Mouse (Mus musculus): ENCODE results near the gene Cryga. TPM values are rescaled to one million over a fixed set of nuclear protein-coding genes. Genes with fewer than 3 reads are reported as not detected.

The Cryga gene
- polyA plus RNA-seq (2016; fragmentation: Nextera tagmentation; extraction: Ambion mirVana): not detected in 2 replicates

GRCm38 (mm10) chr1:65103273-65103672, at the start of gene Cryga:
Gene Cryga (minus strand): TSS chr1:65103373.
- H3K9me3 ChIP-seq: no peaks in the 10 kb centered on the region
- H3K36me3 ChIP-seq: no peaks in the 10 kb centered on the region
- no peak within 1 kb of the TSS for H3K4me3 ChIP-seq
- H3K27ac ChIP-seq: no peak within 1 kb of the TSS
- 84% methylated on average over 11 of the region's 11 CpGs for WGBS
- DNase-seq (ENCODE audit: low spot score): no peak
- no peaks in the 10 kb centered on the region for H3K27me3 ChIP-seq (ENCODE audit: insufficient read depth, poor library complexity, severe bottlenecking)
- H3K4me1 ChIP-seq (replicated peaks): no peaks in the 10 kb centered on the region

- H3K4me1 ChIP-seq (replicated peaks): no peaks in the 10 kb centered on the region
- no peaks in the 10 kb centered on the region for H3K9me3 ChIP-seq
- WGBS: 86% methylated on average over 3 of the region's 3 CpGs
- H3K4me3 ChIP-seq: no peak overlapping the region
- H3K36me3 ChIP-seq: no peaks in the 10 kb centered on the region
- no peaks in the 10 kb centered on the region for H3K27me3 ChIP-seq (ENCODE audit: insufficient read depth, poor library complexity, severe bottlenecking)
- no peak overlapping the region for H3K27ac ChIP-seq
- no peak for DNase-seq (ENCODE audit: low spot score)
These were observed 44.8 kb upstream of the Cryga start for GRCm38 (mm10) chr1:65147971-65148370.

- Histone ChIP-seq H3K27me3 (ENCODE audit: insufficient read depth, poor library complexity, severe bottlenecking) (no peaks in the 10 kb centered on the region), H3K36me3 (no peaks in the 10 kb centered on the region), H3K4me3 (no peak overlapping the region), H3K9me3 (no peaks in the 10 kb centered on the region), H3K27ac (no peak overlapping the region), H3K4me1 (replicated peaks) (no peaks in the 10 kb centered on the region)
- WGBS: 90% methylated on average over 5 of the region's 5 CpGs
- DNase-seq (ENCODE audit: low spot score): no peak
These were observed 44.2 kb upstream of the Cryga start for GRCm38 (mm10) chr1:65147326-65147725.

- Histone ChIP-seq H3K27me3 (ENCODE audit: insufficient read depth, poor library complexity, severe bottlenecking) (no peaks in the 10 kb centered on the region), H3K4me1 (replicated peaks) (no peaks in the 10 kb centered on the region), H3K27ac (no peak overlapping the region), H3K36me3 (no peaks in the 10 kb centered on the region), H3K4me3 (no peak overlapping the region), H3K9me3 (no peaks in the 10 kb centered on the region)
- DNase-seq (ENCODE audit: low spot score): no peak
- WGBS: 58% methylated on average over 2 of the region's 2 CpGs
These were observed 43.4 kb upstream of the Cryga start for GRCm38 (mm10) chr1:65146601-65147000.

GRCm38 (mm10) chr1:65144783-65145182, 41.6 kb upstream of the Cryga start:
- no peak for DNase-seq (ENCODE audit: low spot score)
- no peaks in the 10 kb centered on the region for H3K27me3 ChIP-seq (ENCODE audit: insufficient read depth, poor library complexity, severe bottlenecking)
- H3K9me3 ChIP-seq: no peaks in the 10 kb centered on the region
- H3K4me3 ChIP-seq: no peak overlapping the region
- H3K4me1 ChIP-seq (replicated peaks): no peaks in the 10 kb centered on the region
- no peak overlapping the region for H3K27ac ChIP-seq
- WGBS: 89% methylated on average over 2 of the region's 2 CpGs
- no peaks in the 10 kb centered on the region for H3K36me3 ChIP-seq

- Histone ChIP-seq H3K27ac (no peak overlapping the region), H3K27me3 (ENCODE audit: insufficient read depth, poor library complexity, severe bottlenecking) (no peaks in the 10 kb centered on the region), H3K36me3 (no peaks in the 10 kb centered on the region), H3K4me3 (no peak overlapping the region), H3K9me3 (no peaks in the 10 kb centered on the region), H3K4me1 (replicated peaks) (no peaks in the 10 kb centered on the region)
- WGBS: 84% methylated on average over 6 of the region's 6 CpGs
- DNase-seq (ENCODE audit: low spot score): no peak
These were observed 34.4 kb upstream of the Cryga start for GRCm38 (mm10) chr1:65137560-65137959.

- DNase-seq (ENCODE audit: low spot score): no peak
- WGBS: 91% methylated on average over 1 of the region's 1 CpGs
These were observed 29.7 kb upstream of the Cryga start for GRCm38 (mm10) chr1:65132833-65133232.

GRCm38 (mm10) chr1:65131671-65132070, 28.5 kb upstream of the Cryga start:
- no peaks in the 10 kb centered on the region for H3K36me3 ChIP-seq
- no peak overlapping the region for H3K27ac ChIP-seq
- H3K9me3 ChIP-seq: no peaks in the 10 kb centered on the region
- H3K4me3 ChIP-seq: no peak overlapping the region
- no peak for DNase-seq (ENCODE audit: low spot score)
- no peaks in the 10 kb centered on the region for H3K4me1 ChIP-seq (replicated peaks)
- 93% methylated on average over 1 of the region's 1 CpGs for WGBS
- H3K27me3 ChIP-seq (ENCODE audit: insufficient read depth, poor library complexity, severe bottlenecking): no peaks in the 10 kb centered on the region

More at GRCm38 (mm10) chr1:65132833-65133232, 29.7 kb upstream of the Cryga start:
- no peaks in the 10 kb centered on the region for H3K36me3 ChIP-seq
- no peaks in the 10 kb centered on the region for H3K27me3 ChIP-seq (ENCODE audit: insufficient read depth, poor library complexity, severe bottlenecking)
- H3K4me3 ChIP-seq: no peak overlapping the region
- no peaks in the 10 kb centered on the region for H3K4me1 ChIP-seq (replicated peaks)
- no peak overlapping the region for H3K27ac ChIP-seq
- no peaks in the 10 kb centered on the region for H3K9me3 ChIP-seq

GRCm38 (mm10) chr1:65130226-65130625, 27.1 kb upstream of the Cryga start:
- Histone ChIP-seq H3K4me1 (replicated peaks) (no peaks in the 10 kb centered on the region), H3K36me3 (no peaks in the 10 kb centered on the region), H3K27ac (no peak overlapping the region), H3K27me3 (ENCODE audit: insufficient read depth, poor library complexity, severe bottlenecking) (no peaks in the 10 kb centered on the region), H3K9me3 (no peaks in the 10 kb centered on the region), H3K4me3 (no peak overlapping the region)
- WGBS: 73% methylated on average over 3 of the region's 3 CpGs
- no peak for DNase-seq (ENCODE audit: low spot score)

- H3K4me3 ChIP-seq: no peak overlapping the region
- no peaks in the 10 kb centered on the region for H3K9me3 ChIP-seq
- no peak for DNase-seq (ENCODE audit: low spot score)
- H3K27me3 ChIP-seq (ENCODE audit: insufficient read depth, poor library complexity, severe bottlenecking): no peaks in the 10 kb centered on the region
- H3K4me1 ChIP-seq (replicated peaks): no peaks in the 10 kb centered on the region
- H3K27ac ChIP-seq: no peak overlapping the region
- 78% methylated on average over 3 of the region's 3 CpGs for WGBS
- H3K36me3 ChIP-seq: no peaks in the 10 kb centered on the region
These were observed 26.5 kb upstream of the Cryga start for GRCm38 (mm10) chr1:65129634-65130180.

- WGBS: 32% methylated on average over 9 of the region's 9 CpGs
- no peak for DNase-seq (ENCODE audit: low spot score)
These were observed 19.6 kb upstream of the Cryga start, which contains the start of gene D630023F18Rik for GRCm38 (mm10) chr1:65122574-65123372. Gene D630023F18Rik (minus strand): TSS chr1:65123214.

GRCm38 (mm10) chr1:65119438-65119837, 16.3 kb upstream of the Cryga start, which contains the start of gene Gm28845:
Gene Gm28845 (minus strand): TSS chr1:65119558.
- H3K27ac ChIP-seq: no peak within 1 kb of the TSS
- WGBS: 79% methylated on average over 1 of the region's 1 CpGs
- H3K4me3 ChIP-seq: no peak within 1 kb of the TSS
- no peaks in the 10 kb centered on the region for H3K27me3 ChIP-seq (ENCODE audit: insufficient read depth, poor library complexity, severe bottlenecking)
- no peaks in the 10 kb centered on the region for H3K36me3 ChIP-seq
- peaks cover 6% of the 10 kb centered on the region for H3K4me1 ChIP-seq (replicated peaks)
- DNase-seq (ENCODE audit: low spot score): no peak
- no peaks in the 10 kb centered on the region for H3K9me3 ChIP-seq

More at GRCm38 (mm10) chr1:65122574-65123372, 19.6 kb upstream of the Cryga start, which contains the start of gene D630023F18Rik:
- no peaks in the 10 kb centered on the region for H3K27me3 ChIP-seq (ENCODE audit: insufficient read depth, poor library complexity, severe bottlenecking)
- H3K9me3 ChIP-seq: no peaks in the 10 kb centered on the region
- no peak within 1 kb of the TSS for H3K27ac ChIP-seq
- H3K4me3 ChIP-seq: peak within 1 kb of the TSS; percentile 36
- H3K4me1 ChIP-seq (replicated peaks): peaks cover 6% of the 10 kb centered on the region
- H3K36me3 ChIP-seq: no peaks in the 10 kb centered on the region

GRCm38 (mm10) chr1:65118150-65118913, 15.2 kb upstream of the Cryga start:
- Histone ChIP-seq H3K27me3 (ENCODE audit: insufficient read depth, poor library complexity, severe bottlenecking) (no peaks in the 10 kb centered on the region), H3K27ac (no peak overlapping the region), H3K4me1 (replicated peaks) (peaks cover 6% of the 10 kb centered on the region), H3K36me3 (no peaks in the 10 kb centered on the region), H3K4me3 (no peak overlapping the region), H3K9me3 (no peaks in the 10 kb centered on the region)
- no peak for DNase-seq (ENCODE audit: low spot score)
- WGBS: 78% methylated on average over 8 of the region's 8 CpGs
